Mouse (Mus musculus): ENCODE results near the gene Slc25a25.

GRCm38 (mm10) chr2:32471001-32471680, 19.9 kb upstream of the Slc25a25 start:
- TF ChIP-seq CTCF (IDR thresholded peaks at IDR 0.05; ENCODE audit: extremely low read depth, insufficient read depth, low read length) (no peak), POLR2A (IDR thresholded peaks at IDR 0.05; ENCODE audit: extremely low read depth, insufficient read depth, low read length) (no peak)

Measured in cortical plate, adult 2 months (tissue).